Mouse (Mus musculus): ENCODE results near the gene Thsd7b.

Thsd7b gene

DNA sequence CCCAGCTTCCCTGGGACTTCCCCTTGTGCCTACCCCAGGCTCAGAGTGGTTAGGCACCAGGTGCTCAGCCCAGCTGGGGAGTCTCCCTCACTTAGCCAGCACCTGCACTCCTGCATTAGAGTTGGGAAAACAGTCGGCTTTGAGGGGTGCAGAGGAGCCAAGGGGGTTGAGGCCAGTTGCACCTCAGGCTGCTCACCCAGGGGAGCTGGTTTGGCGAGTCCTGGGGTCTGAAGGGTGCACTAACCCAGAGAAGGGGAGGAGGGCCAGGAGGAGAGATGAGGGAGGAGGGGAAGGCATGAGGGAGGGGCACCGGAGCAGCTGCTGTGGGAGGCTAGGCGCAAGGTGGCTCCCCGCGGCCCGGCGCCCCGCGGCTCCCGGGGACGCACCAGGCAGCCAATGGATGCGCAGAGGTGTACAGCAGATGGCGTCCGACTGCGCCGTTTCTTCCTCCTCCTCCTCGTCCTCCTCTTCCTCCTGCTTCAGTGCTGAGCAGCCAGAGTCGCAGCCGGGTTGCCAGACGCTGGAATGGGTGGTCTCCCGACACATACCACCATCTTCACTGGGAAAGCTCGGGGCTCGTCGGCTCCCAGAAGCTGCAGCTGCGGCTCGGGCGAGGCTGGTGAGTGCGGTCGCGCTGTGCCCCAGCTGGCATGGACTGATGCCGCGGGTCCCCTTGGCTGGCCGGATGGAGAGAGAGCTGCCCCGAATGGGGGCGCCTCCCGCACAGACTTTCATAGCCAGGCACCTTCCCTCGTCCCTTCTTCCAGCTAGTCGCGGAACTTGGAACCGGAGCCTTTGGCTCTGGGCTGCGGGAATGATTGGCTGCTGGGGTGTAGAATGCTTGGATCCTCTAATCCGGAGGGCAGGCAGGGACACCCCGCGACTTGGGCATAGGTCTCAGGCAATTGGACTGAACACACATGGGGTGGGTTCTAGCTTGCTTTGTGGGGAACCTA lies at the start of gene Thsd7b:
Gene Thsd7b, plus strand, starts transcription at position 321 of the 956 bp plus-strand sequence.
- no peak for DNase-seq (ENCODE audit: low spot score)

DNA sequence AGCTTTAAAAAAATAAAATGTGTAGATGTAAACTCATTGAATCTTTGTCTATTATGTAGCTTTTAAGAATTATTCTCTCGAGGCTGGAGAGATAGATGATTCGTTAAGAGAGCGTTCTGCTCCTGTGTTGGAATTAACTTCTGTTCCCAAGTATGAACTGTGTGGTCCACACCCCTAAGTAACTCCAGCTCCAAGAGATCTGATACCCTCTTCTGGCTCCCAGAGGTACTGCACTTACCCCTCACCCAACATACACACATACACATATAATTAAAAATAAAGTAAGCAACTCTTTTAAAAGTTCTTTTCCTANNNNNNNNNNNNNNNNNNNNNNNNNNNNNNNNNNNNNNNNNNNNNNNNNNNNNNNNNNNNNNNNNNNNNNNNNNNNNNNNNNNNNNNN lies 28.8 kb upstream of the Thsd7b start:
- DNase-seq (ENCODE audit: low spot score): no peak

DNA sequence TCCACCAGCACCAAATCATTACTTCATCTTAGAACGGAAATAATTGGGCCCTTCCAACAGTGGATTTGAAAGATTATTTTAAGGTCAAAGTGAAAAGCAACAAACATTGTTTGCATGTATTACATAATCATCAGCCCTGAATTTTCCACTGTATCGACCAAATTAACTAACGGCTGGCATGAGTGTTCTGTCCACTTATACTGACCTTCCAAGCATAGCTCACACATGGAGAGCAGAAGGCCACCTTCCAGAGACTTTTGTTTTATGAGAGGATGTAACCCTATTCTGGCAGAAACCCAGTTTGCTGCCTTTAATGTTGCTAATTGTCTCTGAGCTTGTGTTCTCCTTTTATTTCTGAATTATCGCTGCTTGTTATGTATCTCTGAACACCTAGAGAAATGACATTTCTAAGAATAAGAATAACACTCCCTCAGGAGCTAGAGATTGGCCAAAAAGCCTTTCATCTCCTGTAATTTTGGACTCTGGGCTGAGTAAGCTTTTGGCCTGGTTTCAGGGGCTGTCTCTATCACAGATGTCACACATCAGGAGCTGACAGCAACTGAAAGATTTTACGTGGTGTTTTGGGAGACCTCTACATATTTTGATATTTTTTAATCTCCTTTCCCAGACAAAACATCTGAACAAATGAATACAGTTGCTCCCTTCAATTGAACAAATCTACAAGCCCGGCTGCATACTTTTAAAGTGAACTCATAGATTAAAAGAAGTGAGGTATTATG lies 22.2 kb upstream of the Thsd7b start:
- DNase-seq (ENCODE audit: low spot score): no peak

DNA sequence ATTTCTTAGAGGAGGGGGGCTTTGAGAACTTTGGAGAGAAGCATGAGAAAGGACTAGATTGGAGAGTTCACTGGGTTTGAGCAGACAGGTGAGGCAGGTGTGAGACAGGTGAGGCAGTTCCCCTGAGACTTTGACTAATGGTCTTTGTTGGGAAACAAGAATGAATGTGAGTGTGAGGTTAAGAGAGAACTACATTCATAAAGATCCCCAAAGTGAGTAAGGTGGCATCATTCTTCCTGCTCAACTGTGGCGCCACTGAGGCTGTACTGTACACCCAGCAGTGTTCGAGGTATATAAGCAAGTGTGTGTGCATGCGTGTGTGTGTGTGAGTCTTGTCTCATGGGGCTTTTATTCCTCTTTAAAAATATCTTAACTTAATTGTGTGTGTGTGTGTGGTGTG lies 6.4 kb upstream of the Thsd7b start:
- DNase-seq (ENCODE audit: low spot score): no peak

DNA sequence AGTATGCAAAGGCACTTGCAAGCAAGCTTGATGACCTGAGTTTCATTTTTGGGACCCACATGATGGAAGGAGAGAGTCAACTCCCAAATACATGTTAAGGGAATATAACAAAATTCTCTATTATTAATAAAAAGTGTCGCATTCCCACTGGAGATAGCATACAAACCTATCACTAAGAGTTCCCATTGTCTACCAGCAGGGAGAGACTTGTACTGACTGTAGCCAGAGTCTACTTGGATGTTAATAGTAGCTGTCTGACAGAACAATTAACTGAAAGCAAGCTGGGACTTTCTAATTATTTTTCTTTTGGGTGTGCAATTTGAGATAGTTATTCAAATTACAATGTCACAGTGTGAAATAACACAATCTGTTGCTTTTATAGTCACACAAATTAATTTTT lies 31.1 kb downstream of the Thsd7b start:
- DNase-seq (ENCODE audit: low spot score): no peak

DNA sequence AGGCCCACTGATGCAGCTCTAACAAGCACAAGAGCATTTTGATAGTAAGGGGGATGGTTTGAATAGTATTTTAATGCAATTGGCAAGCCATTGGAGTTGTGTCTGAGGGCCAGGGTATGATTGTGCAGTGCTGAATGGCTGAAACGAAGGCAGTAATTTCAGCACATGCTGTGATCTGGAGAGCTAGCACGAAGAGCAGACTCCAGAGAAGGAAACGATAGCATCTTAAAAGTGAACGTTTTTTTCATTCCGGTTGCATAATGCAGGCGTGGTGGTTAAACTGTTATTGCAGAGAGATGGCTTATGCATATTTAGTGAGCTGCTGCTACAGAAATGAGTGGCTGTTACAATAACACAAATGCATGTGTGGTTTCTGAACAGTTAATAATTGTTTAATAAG lies 51.3 kb downstream of the Thsd7b start:
- no peak for DNase-seq (ENCODE audit: low spot score)

DNA sequence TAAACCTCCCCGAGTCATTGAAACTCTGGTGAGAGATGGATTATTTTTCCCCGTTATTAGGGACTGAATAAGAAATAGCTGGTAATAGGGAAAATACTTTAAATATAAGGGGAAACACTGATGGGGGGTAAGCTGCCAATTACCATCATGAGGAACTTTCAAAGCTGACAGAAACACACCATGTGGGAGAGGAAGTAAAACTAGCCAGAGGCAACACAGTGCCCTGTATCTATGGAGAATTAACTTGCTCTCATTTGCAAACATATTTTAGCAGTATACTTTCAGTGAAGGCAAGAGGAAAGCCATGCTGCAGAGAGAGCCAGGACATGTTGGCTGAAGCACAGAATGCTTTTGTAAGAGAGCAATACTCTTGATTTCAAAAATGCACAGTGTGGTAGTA lies 51.7 kb downstream of the Thsd7b start:
- DNase-seq (ENCODE audit: low spot score): no peak

DNA sequence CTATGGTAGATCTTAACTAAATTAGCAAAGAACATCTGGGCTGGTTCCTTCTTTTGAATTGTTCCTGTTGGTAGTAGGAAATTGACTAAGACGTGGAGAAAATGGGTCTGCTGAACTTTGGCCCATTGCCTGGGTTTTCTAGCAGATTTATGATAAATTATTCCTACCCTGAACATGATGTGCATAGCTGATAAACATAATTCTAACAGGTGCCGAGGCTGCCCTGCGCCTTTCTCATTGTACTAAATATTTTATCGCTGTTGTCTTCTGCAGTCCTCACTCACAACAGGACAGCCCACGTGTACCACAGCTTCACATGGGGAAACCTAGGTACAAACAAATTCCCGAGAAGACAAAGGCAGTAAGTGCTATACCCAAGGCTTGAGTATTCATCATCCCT lies 83.5 kb downstream of the Thsd7b start:
- no peak for DNase-seq (ENCODE audit: low spot score)

DNA sequence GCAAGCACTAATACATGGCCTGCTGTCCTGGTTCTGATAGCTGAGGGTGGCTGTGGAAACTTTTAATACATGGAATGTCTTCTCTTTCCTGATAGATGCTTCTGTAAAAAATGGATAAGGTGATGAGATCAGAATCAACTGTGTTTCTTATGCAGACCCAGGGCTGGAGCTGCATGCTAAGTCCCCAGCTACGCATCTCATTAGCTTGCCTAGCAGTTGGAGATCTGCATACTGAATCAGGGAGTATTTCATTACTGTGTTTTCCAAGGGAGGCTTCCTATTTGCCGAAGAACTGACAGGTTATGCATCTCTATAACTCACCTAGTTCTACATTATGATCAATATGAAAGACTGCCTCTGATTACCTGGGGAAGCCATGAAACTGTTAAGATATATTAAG lies 84.3 kb downstream of the Thsd7b start:
- no peak for DNase-seq (ENCODE audit: low spot score)

DNA sequence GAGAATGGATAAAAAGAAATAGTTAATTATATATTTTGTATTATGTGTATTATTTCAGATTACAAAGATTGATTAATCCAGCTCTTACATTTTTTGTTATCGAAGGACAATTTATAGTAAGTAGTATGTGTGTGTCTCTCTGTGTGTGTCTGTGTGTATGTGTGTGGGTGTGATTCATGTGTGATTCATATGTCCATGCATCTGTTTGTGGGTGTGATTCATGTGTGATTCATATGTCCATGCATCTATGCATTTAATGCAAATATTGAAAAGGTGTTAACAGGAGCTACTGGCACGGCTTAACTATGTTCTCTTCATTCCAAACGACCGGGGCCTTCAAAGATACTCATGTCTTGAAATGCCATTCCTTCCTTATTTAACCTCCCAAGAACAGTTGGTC lies 90.3 kb downstream of the Thsd7b start:
- DNase-seq (ENCODE audit: low spot score): no peak

DNA sequence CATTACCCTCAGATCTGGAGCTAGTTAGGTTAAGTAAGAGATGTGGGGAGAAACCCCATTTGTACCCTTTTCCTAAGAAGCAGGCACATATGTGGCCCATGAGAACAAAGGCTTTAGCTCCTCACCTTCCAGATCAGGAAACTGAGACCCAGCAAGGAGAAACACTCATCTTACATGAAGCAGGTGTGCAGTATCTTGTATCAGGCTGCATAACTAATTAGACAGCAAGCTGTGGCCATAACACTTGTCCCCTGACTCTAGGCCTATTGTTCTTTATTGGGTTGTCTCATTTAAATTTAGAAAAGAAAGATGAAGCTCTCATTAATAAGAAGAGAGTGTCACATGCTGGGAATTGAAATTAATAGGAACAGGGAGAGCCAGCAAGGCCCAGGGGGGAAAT lies 91.7 kb downstream of the Thsd7b start:
- no peak for DNase-seq (ENCODE audit: low spot score)

DNA sequence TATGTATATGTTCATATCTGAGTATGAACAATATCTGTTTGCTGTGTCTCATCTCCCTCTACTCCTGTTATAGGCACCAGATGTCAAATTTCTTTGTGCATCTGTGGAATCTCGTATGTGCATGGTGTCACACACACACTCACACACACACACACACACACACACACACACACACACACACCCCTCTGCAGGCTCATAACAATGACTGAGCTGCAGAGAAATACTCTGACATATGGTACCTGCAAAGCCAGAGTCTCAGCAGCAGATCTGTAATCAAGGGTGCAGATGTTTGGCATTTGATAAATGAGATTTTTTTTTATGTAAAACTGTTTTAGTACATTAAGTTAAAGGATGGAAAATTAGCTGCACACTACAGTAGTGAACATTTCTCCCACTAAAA lies 92.5 kb downstream of the Thsd7b start:
- DNase-seq (ENCODE audit: low spot score): no peak

DNA sequence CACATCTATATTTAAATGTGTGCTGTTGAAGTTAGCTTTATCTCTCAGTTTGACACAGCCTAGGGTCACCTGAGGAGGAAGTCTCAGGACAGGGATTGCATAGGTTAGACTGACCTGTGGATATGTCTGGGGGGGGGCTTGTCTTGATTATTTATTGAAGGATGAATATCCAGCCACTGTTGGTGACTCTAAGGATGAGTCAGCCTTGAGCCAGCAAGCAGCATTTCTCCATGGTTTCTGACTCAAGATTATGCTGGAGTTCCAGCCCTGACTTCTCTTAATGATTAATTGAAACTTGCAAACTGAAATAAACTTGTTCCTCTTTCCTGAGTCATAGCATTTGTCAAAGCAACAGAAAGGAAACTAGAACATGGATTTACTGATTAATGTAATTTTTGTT lies 113.4 kb downstream of the Thsd7b start:
- no peak for DNase-seq (ENCODE audit: low spot score)

DNA sequence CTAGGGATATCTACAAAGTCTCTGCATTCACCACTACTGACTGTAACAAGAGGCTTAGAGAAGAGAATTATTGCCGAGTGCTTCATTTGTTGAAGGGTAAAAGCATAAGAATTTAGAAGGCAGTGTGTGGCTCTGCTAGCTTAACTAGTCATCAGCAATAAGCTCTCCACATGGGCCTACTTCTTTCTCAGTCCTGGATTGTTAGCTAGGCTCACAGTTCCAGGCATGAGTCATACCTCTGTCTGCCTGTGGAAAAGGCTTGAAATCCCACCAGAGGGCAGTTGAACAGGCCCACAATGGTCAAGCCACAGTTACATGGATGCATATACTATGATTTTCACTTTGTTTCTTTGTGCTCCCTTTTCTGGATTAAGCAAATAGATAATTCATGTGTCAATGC lies 138.5 kb downstream of the Thsd7b start:
- DNase-seq (ENCODE audit: low spot score): no peak

DNA sequence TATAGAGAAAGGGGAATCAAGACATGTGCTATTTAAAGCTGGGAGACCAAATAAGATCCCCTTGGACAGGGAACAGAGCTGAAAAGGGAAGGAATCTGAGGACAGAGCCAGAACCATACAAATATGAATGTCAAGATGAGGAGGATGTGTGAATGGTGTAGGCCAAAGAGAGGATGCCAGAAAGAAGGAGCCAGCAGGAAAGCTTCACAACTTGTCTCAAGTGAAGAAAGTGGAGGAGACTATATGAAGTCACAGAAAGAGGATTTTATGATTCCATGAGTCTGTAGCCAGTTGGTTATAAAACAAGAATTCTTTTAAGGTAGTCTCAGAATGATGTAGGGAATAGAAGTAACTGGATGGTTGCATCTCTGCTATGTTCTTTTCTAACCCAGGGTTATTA lies 148.5 kb downstream of the Thsd7b start:
- DNase-seq (ENCODE audit: low spot score): no peak

DNA sequence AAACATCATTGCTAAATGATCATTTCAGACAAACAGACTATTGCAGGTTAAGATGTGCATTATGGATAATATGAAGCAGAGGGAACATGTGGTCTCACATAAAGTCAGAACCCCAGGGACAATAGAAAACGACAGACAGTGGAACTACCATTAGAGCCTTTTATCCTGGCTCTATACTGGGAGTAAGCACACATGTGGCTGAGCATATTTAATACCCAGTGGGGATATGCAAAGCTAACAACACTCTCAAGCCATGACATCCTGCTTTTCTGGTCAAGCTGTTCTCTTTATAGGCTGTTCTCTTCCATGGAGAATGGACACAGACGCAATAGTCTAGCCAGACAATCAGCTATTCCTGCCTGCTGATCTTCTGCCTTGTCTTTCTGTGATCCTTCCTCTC lies 191.3 kb downstream of the Thsd7b start:
- DNase-seq (ENCODE audit: low spot score): no peak

DNA sequence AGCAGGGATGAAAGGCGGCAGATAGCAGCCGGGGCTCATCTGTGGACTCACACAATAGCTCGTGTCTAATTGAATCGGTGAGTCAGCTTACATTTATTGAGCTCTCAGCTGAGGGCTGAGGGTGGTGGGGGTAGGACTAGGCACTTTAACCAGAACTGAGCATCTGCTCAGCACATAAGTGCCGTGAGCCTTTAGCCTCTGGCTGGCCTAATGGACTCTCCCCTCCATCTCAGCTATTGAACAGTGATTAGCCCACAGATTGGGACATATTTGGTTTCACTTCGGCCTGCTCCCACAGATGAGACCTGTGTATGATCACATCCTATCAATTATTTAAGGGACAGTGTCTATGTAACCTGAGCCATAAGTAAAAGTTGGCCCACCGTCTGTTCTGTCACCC lies 200.4 kb downstream of the Thsd7b start:
- no peak for DNase-seq (ENCODE audit: low spot score)

DNA sequence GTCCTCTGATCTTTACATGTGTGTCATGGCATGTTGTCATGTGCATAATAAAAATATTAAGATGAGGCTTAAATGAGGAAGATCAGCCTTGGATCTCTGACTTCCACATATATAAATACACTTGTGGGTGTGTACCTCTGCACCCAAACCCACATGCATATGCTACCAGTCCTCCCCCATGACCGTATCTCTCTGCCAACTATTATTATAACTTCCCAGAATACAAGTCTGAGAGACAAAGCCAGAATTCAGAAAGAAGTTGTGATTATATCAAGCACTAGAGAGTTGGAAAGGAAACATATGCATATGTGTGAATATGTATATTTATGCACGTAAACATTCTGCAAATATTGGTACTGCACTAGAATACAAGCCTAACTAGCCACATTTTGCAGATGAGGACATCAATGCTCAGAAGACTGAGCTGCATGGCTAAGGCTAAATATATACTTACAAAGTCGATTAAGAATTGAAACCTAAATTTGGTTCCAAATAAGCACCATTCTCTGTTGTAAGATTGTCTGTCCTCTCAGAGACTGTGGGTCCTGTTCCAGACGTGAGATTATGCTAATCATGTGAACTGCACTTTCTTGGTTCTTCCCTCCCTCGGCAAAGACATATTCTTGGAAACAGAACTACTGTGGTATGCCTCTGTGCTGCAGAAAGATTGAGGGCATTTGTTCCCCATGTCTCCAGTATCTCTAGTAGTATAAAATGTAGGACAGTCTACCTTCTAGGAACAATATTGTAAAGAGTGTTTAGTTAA lies 211.3 kb downstream of the Thsd7b start:
- no peak for DNase-seq (ENCODE audit: low spot score)

DNA sequence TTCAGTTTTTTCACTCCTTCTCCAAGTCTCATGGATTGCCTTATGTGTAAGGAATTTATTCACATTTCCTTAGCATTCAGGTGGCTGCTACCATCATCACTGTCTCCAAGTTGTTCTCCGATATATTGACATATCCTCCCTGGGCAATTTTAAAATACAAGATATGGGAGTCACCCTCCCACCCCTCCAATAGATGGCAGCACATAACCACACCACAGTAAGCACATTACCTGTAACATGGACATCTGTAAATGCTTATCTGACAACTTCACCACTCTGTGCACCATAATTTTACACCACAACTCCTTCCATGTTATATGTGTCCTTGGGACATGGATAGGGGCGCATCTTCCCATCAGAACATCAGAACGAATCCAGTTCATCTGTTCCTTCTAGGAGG lies 218.0 kb downstream of the Thsd7b start:
- DNase-seq (ENCODE audit: low spot score): no peak

DNA sequence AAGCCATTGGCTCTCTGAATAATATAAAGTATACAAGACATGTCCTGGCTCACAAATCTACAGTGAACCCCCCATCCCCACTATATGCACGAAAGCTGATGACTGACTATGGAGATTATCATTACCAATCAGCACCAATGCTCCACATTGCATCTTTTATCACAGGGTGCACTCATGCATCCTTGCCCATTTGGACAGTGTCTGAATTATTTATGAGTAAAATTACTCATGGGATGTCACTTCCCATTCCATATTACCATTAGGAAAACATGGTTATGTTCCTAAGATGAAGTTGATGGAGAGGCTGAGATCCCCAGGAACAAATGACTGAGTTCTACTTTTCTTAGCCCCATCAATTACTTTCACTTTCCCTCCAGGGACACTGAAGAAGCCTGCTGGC lies 220.8 kb downstream of the Thsd7b start:
- DNase-seq (ENCODE audit: low spot score): no peak

DNA sequence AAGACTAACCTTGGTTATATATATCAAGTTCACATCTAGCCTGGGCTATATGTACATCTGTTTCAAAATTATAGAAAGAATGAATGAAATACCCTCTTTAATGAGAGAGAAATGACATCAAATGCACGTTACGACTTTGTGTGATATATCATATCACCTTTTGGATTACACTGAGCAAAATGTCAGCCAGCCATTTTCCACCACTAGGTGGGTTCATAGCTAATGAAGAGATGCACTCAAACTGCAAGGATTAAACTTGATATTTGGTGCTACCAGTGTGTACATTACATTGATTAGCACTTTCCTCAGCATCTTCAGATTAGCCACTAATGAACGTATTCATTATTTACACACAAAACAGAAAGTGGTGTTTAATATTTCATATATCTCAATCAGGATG lies 228.6 kb downstream of the Thsd7b start:
- DNase-seq (ENCODE audit: low spot score): no peak

DNA sequence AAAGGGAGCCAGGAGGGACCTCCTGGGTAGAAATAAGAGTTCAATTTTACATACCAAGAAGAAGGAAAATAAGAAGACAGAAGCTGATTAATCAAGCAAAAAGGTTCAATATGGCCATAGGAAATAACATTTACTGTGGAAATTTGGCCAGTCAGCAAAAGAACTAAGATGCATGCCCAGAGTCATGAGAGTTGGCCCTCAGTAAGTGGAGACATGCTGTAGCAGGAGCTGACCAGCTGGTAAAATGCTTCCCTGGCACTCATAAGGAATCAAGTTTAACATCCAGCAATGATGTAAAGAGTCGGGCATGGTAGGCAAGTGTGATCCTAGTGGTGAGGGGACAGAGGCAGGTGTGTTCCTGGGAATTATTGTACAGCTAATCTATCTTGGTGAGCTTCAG lies 243.3 kb downstream of the Thsd7b start:
- no peak for DNase-seq (ENCODE audit: low spot score)

DNA sequence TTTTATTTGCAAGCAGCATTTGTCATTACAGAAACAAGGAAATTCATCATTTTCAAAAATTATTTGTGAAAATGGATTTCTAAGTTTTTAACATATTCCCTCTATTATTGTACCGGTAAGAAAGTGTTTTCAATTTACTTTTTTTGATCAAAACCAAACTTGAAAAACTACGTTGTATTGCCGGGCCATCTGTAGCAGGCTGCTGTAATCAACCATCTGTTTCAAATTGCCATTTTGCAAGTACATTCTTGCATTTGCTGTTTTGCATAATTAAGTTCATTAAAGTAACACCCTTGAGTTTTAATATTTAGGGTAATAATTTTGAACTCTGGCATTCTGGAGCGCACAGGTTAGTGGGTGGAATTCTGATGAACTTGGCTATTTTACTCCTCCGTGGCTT lies 246.6 kb downstream of the Thsd7b start:
- no peak for DNase-seq (ENCODE audit: low spot score)
